Mouse (Mus musculus) spleen, postnatal 4 days (tissue): ENCODE data around the gene Insig1.

Source experiments
- DNase-seq, 2 experiments: peaks; one replicate each; pipeline ENCODE4 v3.0.0; 2022; ENCODE audit warnings: low spot score in 2 of 2

The Insig1 gene

GRCm38 (mm10) chr5:28070828-28071455 lies at the start of gene Insig1:
Insig1 (plus strand) TSS chr5:28071363.
- peak; percentile 98 to 99 for DNase-seq

DNA sequence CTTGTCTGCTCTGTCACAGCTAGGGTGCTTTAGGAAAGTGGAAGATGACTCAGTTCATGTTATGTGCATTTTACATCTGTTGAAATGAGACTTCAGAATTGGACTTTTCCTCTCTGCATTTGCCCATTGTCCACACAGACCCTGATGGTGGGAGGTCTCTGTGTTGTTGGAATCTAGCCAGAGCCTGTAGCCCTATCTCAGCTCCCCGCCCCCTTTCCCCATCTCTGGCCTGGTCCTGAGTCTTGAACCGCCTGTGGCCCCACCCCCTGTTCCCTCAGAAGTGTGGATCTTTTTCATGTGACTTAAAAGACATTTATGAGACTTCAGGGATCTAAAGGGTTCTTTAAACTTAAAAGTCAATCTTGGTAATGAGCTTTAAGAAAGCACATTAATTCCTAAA lies 47.7 kb upstream of the Insig1 start:
- no peak for DNase-seq

DNA sequence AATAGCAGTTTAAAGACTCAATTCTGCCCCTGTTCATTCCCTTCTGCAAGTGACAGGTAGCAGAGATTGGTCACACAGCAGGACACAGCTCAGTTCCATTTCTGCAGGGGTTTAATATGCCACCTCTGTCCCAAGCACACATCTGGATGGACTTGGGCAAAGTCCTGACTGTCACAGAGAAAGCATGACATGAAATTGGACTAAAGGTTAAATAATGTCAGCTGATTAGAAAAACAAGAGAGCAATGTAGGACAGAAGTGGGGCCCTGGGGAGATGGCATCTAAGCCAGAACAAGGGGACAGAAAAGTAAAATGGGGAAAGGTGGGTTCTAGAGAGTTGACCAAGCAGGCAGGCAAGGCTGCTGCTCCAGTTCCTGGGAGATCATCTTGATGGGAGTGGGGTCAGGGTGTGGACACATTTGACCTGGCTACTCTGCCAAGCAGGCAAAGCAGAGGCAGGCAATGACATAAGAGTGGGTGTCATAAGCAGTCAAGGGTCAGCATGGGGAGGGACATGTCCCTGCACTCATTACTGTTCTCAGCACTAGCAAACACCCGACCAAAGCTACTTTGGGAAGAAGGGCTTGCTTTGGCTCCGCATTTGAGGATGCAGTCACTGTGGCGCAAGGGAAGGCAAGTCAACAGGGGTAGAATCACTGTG lies 39.5 kb upstream of the Insig1 start:
- no peak for DNase-seq

- DNase-seq, result no peak
Measured at GRCm38 (mm10) chr5:28032866-28033265, 38.3 kb upstream of the Insig1 start.

GRCm38 (mm10) chr5:28033281-28033680 lies 37.9 kb upstream of the Insig1 start:
- no peak for DNase-seq

DNA sequence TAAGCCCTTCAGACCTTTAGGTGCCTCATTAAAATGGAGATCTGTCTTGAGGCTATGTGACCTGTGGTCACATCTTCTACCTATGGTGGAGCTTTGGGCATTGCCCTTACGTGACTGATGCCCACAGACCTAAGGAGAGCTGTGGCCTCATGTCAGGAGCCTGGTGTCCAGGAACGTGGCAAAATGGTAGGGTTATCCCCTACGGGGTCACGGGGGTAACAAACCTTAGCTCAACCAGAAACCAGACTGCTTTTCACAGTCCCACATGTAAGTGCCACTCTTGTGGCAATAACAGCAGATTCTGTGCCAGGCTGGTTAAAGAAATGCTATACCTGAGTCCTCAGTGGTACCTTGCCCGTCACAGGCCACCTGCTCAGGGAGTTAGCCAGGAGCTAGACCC lies 37.3 kb upstream of the Insig1 start:
- DNase-seq, result no peak

DNA sequence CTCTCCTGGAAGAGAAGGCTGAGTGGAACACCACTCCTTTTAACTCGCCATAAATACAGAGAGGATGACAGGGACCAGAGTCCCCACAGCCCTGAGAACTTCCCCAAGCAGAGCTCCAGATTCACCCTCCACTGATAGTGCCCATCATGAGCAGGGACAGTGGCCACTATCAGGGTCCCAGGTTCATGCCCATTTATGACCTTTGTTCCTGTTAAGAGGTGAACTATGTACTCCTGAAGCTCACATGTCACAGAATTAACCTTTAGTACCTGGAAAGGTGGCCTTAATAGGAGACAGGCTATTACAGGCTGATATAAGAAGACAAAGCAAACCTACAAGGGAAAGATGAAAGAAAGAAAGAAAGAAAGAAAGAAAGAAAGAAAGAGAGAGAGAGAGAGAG lies 35.2 kb upstream of the Insig1 start:
- DNase-seq, result no peak

- no peak for DNase-seq
Measured at GRCm38 (mm10) chr5:28036518-28036917, 34.6 kb upstream of the Insig1 start.

DNA sequence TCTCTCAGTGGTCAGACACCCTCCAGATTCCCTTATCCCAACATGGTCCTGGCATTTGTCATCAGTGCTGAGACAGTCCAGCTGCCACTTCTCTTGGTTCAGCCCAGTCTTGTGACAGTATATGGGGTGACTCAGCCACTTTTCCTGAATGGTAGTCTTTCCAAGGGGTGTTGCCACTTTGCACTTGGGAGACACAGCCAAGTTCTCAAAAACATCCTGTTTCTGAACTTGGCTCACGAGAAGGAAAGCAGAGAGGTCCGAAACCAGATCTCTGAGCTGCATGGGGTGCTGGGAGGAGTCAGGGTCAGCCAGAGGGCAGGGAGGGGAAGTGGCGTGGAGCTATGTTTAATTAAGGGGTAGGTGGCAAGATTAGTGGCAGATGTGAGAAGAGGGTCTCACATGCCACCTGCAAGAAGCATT lies 34.0 kb upstream of the Insig1 start:
- no peak for DNase-seq

DNA sequence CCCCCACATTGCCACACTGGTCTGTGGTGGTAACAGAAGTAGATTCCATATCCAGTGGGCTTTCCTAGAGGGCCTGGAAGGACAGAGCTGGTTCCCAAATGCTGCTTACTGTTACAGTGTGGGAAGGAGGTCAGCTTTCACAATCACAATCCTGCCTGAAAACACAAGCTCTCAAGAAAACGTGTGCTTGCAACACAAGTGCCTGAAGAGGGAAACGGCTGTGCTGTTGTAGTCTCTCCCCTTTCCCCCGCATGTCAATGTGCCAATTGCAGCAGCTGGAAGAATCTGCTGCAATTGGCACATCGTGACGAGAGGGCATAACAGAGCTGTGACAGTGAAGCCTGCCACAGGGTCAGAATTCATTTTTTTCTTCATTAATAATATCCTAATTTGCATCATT lies 33.5 kb upstream of the Insig1 start:
- no peak for DNase-seq

DNA sequence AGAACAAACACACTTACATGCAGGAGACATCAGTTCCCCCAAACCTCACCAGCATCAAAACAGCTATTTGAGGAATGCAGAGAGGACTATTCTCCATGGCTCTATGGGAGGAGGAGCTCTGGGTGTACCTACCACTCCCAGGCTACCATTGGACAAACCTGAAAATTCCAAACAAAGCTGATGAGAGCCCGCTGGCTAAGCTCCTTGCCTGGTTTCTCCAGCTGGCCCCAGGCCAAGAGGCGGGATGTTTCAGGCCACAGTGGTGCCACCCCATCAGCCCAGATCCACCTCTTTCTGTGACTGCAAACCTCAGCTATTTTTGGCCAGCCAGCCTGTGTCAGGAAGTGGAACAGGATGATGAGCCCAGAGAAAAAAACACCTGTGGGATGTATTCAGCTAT lies 33.0 kb upstream of the Insig1 start:
- DNase-seq, result no peak

DNA sequence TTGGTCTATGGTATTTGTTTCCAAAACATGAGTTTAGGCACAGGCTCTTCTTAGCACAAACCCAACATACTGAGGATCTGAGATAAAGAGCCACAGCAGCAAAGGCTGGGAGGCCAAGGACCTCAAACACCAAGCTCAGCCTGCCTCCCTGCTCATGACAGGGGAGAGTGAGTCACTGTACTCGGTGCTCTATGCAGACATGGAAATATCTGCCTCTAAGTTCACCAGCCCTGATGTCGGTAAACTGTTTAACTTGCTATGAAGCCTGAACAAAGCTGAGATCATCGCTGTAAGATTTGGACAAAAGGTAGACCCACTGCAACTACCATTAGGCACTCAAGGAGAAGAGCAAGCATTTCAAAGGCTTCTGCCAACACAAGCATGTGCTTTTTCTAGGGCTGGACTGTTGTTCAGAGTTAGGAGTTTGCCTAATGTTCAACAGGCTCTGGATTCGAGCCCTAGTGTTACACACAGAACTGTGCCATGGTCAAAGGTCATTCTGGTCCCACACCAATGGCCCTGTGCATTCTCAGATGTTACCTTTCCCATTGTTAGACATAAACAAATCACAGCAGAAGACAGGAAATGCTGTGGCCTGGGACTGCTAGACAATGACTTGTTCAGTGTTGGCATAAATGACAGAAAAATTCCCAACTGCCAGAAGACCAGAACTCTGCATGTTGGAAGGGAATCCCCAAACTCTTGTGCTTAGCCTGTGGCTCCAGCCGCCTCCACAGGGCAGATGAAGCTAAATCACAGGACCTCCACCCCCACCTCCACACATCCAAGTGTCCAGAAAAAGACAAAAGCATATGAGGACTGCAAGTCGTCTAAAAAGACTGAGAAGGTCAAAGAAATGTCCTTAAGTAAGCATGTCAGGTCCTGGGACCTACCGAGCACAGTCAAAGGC lies 31.2 kb upstream of the Insig1 start:
- DNase-seq, result no peak

DNA sequence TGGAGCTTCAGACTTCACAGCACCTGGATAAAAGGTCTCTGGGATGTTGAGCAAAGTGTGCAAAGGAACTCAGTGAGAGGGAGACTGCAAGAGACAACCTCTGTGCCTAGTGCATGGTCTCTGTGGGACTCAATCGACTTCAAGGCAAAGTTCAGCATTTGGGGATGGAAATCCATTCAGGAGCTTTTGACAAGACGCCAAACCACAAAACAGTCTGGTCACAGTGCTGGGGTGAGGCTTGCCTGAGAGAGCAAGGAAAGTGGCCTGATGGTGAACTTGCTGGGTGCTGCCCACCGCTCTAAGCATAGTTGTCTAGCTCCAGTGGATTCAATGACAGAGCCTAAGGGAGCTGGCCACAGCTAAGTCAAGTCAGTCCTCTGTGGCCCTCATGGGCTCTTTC lies 30.4 kb upstream of the Insig1 start:
- DNase-seq, result no peak

- no peak for DNase-seq
Measured at GRCm38 (mm10) chr5:28042021-28042420, 29.1 kb upstream of the Insig1 start.

GRCm38 (mm10) chr5:28042779-28043178 lies 28.4 kb upstream of the Insig1 start:
- DNase-seq, result no peak

GRCm38 (mm10) chr5:28043386-28043785 lies 27.8 kb upstream of the Insig1 start:
- no peak for DNase-seq

- DNase-seq, result no peak
Measured at GRCm38 (mm10) chr5:28046966-28047365, 24.2 kb upstream of the Insig1 start.

GRCm38 (mm10) chr5:28047961-28048360 lies 23.2 kb upstream of the Insig1 start:
- no peak for DNase-seq

- DNase-seq, result no peak
Measured at GRCm38 (mm10) chr5:28055450-28055849, 15.7 kb upstream of the Insig1 start.

GRCm38 (mm10) chr5:28056877-28057276 lies 14.3 kb upstream of the Insig1 start:
- no peak for DNase-seq

DNA sequence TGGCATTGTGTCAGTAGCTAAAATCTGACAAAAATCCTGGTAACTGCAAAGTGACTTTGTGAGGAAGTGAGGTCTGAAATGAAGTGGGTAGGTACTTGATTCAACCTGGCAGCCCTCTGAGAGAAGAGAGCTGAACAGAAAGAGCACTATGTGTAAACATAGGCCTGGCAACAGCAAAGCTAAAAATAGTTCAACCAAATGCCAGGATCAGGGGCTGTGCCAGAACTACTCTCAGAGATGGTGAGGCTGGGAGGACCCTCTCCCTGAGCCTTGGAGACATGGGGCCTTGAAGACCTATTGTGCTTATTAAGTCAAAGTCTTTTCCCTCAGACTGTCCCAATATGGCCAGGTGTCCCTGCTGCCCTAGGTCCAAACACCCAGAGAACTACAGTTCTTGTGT lies 10.7 kb upstream of the Insig1 start:
- no peak for DNase-seq

GRCm38 (mm10) chr5:28061011-28061410 lies 10.2 kb upstream of the Insig1 start:
- no peak for DNase-seq
